Mouse (Mus musculus): ENCODE measurements around the gene Rpl18a. TPM values are rescaled to one million over a fixed set of nuclear protein-coding genes. Genes with fewer than 3 reads are reported as not detected.

Rpl18a gene
- polyA plus RNA-seq, 1 experiment from 2014 or later, result 4,906 TPM

MicroRNA genes within 50 kb of the gene (microRNA counts, 519-probe panel; counts per million panel counts)
- microRNA mmu-miR-1969, result not detected

Small RNA genes lying within 50 kb of the gene (microRNA-seq; reads per million reads assigned to microRNA genes)
- gene Mir1969 (ENCODE audit: borderline number of aligned reads), result 1.9 reads per million, percentile 5 among the genes with 10 or more reads in this experiment
- gene Mir7067 (ENCODE audit: borderline number of aligned reads), result 0.52 reads per million

Other genes starting within 250 kb of the Rpl18a start
- gene Pgpep1, start 237.0 kb downstream of the Rpl18a start, polyA plus RNA-seq (2015; fragmentation: Nextera tagmentation; extraction: Ambion mirVana), result 52.1 and 56.6 TPM in 2 replicates
- gene Lsm4, start 224.2 kb downstream of the Rpl18a start, polyA plus RNA-seq (2015; fragmentation: Nextera tagmentation; extraction: Ambion mirVana), result 243 and 244 TPM in 2 replicates
- gene Jund, start 198.5 kb downstream of the Rpl18a start, polyA plus RNA-seq (2015; fragmentation: Nextera tagmentation; extraction: Ambion mirVana), result 97.7 and 99.6 TPM in 2 replicates
- gene Iqcn, start 194.0 kb downstream of the Rpl18a start, polyA plus RNA-seq (2015; fragmentation: Nextera tagmentation; extraction: Ambion mirVana), result 0.03 and 0.04 TPM in 2 replicates
- gene Gm3336, start 178.9 kb downstream of the Rpl18a start, polyA plus RNA-seq (2015; fragmentation: Nextera tagmentation; extraction: Ambion mirVana), result not detected in 2 replicates
- gene Pde4c, start 173.7 kb downstream of the Rpl18a start, polyA plus RNA-seq (2015; fragmentation: Nextera tagmentation; extraction: Ambion mirVana), result 0.16 and 0.29 TPM in 2 replicates
- gene Rab3a, start 142.7 kb downstream of the Rpl18a start, polyA plus RNA-seq (2015; fragmentation: Nextera tagmentation; extraction: Ambion mirVana), result 22.7 and 28.6 TPM in 2 replicates
- gene Mpv17l2, start 136.5 kb downstream of the Rpl18a start, polyA plus RNA-seq (2015; fragmentation: Nextera tagmentation; extraction: Ambion mirVana), result 41.7 and 42.3 TPM in 2 replicates
- 92.5 and 94.3 TPM in 2 replicates for gene Pik3r2, start 120.7 kb downstream of the Rpl18a start, polyA plus RNA-seq (2015; fragmentation: Nextera tagmentation; extraction: Ambion mirVana)
- gene Mast3, start 92.4 kb downstream of the Rpl18a start, polyA plus RNA-seq (2015; fragmentation: Nextera tagmentation; extraction: Ambion mirVana), result 19.1 and 20.2 TPM in 2 replicates
- gene Il12rb1, start 89.0 kb downstream of the Rpl18a start, polyA plus RNA-seq (2015; fragmentation: Nextera tagmentation; extraction: Ambion mirVana), result 0.26 and 0.28 TPM in 2 replicates
- gene Arrdc2, start 57.7 kb downstream of the Rpl18a start, polyA plus RNA-seq (2015; fragmentation: Nextera tagmentation; extraction: Ambion mirVana), result 9.3 and 10.1 TPM in 2 replicates
- gene Kcnn1, start 34.2 kb downstream of the Rpl18a start, polyA plus RNA-seq (2015; fragmentation: Nextera tagmentation; extraction: Ambion mirVana), result 3.8 and 5.6 TPM in 2 replicates
- gene Ccdc124, start 23.5 kb downstream of the Rpl18a start, polyA plus RNA-seq (2015; fragmentation: Nextera tagmentation; extraction: Ambion mirVana), result 99.6 and 104 TPM in 2 replicates
- 0.45 and 0.64 TPM in 2 replicates for gene Slc5a5, start 4.7 kb downstream of the Rpl18a start, polyA plus RNA-seq (2015; fragmentation: Nextera tagmentation; extraction: Ambion mirVana)
- gene Map1s, start 8.5 kb upstream of the Rpl18a start, polyA plus RNA-seq (2015; fragmentation: Nextera tagmentation; extraction: Ambion mirVana), result 50.1 and 50.2 TPM in 2 replicates